Mouse (Mus musculus): ENCODE measurements around the gene Yif1a. TPM values are rescaled to one million over a fixed set of nuclear protein-coding genes. Genes with fewer than 3 reads are reported as not detected.

Yif1a gene
- total RNA-seq, 1 experiment, result 84.4 TPM

DNA sequence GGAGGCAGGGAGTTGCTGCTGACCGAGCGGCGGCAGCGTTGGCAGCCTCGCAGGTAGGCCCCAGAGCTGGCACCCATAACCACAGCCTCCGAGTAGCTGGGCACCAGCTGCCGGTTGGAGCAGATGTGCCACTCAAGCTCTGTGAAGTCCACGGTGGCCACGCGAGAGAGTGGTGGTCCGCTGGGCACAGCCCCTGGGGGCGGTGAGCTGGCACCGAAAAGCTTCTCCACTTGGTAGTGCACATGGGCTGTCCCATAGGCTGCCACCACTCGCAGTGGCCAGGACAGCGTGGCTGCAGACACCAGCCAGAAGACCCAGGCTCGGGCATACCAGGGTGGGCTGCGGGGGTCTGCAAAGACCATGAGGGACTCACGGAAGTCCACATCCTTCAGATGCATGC is 6.3 kb upstream of the Yif1a start:
- peak overlapping the region; percentile 38 to 49 for H3K4me3 ChIP-seq (ENCODE audit: insufficient read depth in 1 of 2, low read depth in 1 of 2, low read length in 2 of 2, poor library complexity in 1 of 2, severe bottlenecking in 1 of 2)
- H3K36me3 ChIP-seq (ENCODE audit: control insufficient read depth, insufficient read depth, low read length, poor library complexity, severe bottlenecking), result no peaks in the 10 kb centered on the region
- no peak for DNase-seq (ENCODE audit: low read depth, low spot score)
- no peak overlapping the region for H3K9ac ChIP-seq (ENCODE audit: insufficient read depth, low read depth, low read length, poor library complexity, severe bottlenecking)
- H3K4me1 ChIP-seq (ENCODE audit: control insufficient read depth in 2 of 2, insufficient read depth in 2 of 2, low read length in 2 of 2, poor library complexity in 1 of 2), result peaks cover 0 to 11% of the 10 kb centered on the region in 2 experiments; a peak in 2 of 4 replicates
- H3K27ac ChIP-seq (ENCODE audit: insufficient read depth, low read depth, low read length, poor library complexity, severe bottlenecking), result no peak overlapping the region
- no peak for TF ChIP-seq MAFK (IDR thresholded peaks at IDR 0.05; ENCODE audit: insufficient read depth, low read depth, low read length)
- no peak for TF ChIP-seq HCFC1 (IDR thresholded peaks at IDR 0.05; ENCODE audit: borderline replicate concordance, insufficient read depth, low read length)
- no peak for TF ChIP-seq ZNF384 (IDR thresholded peaks at IDR 0.05; ENCODE audit: low read depth, low read length)
- TF ChIP-seq ZC3H11A (IDR thresholded peaks at IDR 0.05; ENCODE audit: borderline replicate concordance, low read depth, low read length), result no peak
- TF ChIP-seq CHD2 (IDR thresholded peaks at IDR 0.05; ENCODE audit: low read depth, low read length), result no peak
- in situ Hi-C loops (cut with MboI; ENCODE audit: low sequenced_read_pairs in 2 of 2, unreplicated experiment in 2 of 2), result no loop called here
- H3K9me3 ChIP-seq (ENCODE audit: control insufficient read depth, insufficient read depth, low read depth, low read length), result no peaks in the 10 kb centered on the region

GRCm38 (mm10) chr19:5082596-5082995 is 5.7 kb upstream of the Yif1a start:
- TF ChIP-seq CHD2 (IDR thresholded peaks at IDR 0.05; ENCODE audit: low read depth, low read length), result no peak

DNA sequence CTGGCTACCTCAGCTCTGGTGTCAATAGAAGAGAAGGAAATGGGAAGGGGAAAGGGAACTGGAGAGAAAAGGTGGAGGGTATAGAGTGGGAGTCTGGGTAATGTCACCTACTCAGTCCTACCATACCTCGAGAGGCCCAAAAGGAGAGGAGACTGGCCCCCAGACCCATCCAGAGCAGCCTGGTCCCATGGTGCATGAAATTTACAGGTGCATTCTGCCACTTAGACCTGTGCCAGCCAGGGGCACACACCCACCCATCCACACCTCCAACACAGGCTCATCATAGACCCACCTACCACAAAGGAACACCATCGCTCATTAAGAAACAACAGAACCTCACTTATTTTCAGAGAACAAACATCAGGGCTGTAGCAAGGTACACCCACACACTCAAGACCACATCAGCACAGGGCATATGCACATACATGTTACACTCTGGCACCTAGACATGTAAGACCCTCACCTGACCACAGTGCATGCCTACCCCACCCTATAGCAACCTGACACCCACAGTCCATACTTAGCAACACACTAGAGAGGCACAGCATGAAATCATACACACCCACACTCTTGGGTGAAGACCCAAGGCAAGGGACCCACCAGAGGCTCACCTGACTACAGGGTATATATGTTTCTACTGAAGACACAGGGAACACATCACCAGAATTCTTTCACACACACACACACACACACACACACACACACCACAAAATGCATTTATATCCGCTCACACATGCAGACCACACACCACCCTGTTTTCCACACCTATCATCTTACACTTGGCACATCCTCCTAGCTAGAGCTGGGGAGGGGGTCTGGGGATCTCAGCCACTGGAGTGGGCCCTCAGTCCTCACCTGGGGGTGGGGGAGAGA is 4.1 kb upstream of the Yif1a start:
- Histone ChIP-seq H3K27ac (ENCODE audit: insufficient read depth, low read depth, low read length, poor library complexity, severe bottlenecking) (no peak overlapping the region), H3K4me1 (ENCODE audit: control insufficient read depth in 2 of 2, insufficient read depth in 2 of 2, low read length in 2 of 2, poor library complexity in 1 of 2) (peaks cover 2 to 18% of the 10 kb centered on the region in 2 experiments; a peak in 3 of 4 replicates), H3K36me3 (ENCODE audit: control insufficient read depth, insufficient read depth, low read length, poor library complexity, severe bottlenecking) (no peaks in the 10 kb centered on the region), H3K9ac (ENCODE audit: insufficient read depth, low read depth, low read length, poor library complexity, severe bottlenecking) (no peak overlapping the region), H3K4me3 (ENCODE audit: insufficient read depth in 1 of 2, low read depth in 1 of 2, low read length in 2 of 2, poor library complexity in 1 of 2, severe bottlenecking in 1 of 2) (peak overlapping the region; percentile 76 to 85; a peak in 2 of 4 replicates), H3K9me3 (ENCODE audit: control insufficient read depth, insufficient read depth, low read depth, low read length) (no peaks in the 10 kb centered on the region)
- no peak for DNase-seq (ENCODE audit: low read depth, low spot score)
- TF ChIP-seq ZNF384 (IDR thresholded peaks at IDR 0.05; ENCODE audit: low read depth, low read length) (no peak), CHD2 (IDR thresholded peaks at IDR 0.05; ENCODE audit: low read depth, low read length) (no peak), HCFC1 (IDR thresholded peaks at IDR 0.05; ENCODE audit: borderline replicate concordance, insufficient read depth, low read length) (no peak), ZC3H11A (IDR thresholded peaks at IDR 0.05; ENCODE audit: borderline replicate concordance, low read depth, low read length) (no peak), MAFK (IDR thresholded peaks at IDR 0.05; ENCODE audit: insufficient read depth, low read depth, low read length) (no peak)
- in situ Hi-C loops (cut with MboI; ENCODE audit: low sequenced_read_pairs in 2 of 2, unreplicated experiment in 2 of 2), result no loop called here

More at GRCm38 (mm10) chr19:5082596-5082995, 5.7 kb upstream of the Yif1a start:
- H3K36me3 ChIP-seq (ENCODE audit: control insufficient read depth, insufficient read depth, low read length, poor library complexity, severe bottlenecking), result no peaks in the 10 kb centered on the region
- DNase-seq (ENCODE audit: low read depth, low spot score), result no peak
- no peaks in the 10 kb centered on the region for H3K9me3 ChIP-seq (ENCODE audit: control insufficient read depth, insufficient read depth, low read depth, low read length)
- no peak overlapping the region for H3K9ac ChIP-seq (ENCODE audit: insufficient read depth, low read depth, low read length, poor library complexity, severe bottlenecking)
- no peak overlapping the region for H3K27ac ChIP-seq (ENCODE audit: insufficient read depth, low read depth, low read length, poor library complexity, severe bottlenecking)
- H3K4me3 ChIP-seq (ENCODE audit: insufficient read depth in 1 of 2, low read depth in 1 of 2, low read length in 2 of 2, poor library complexity in 1 of 2, severe bottlenecking in 1 of 2), result peak overlapping the region; percentile 38 to 49; a peak in 3 of 4 replicates
- peaks cover 0 to 15% of the 10 kb centered on the region in 2 experiments; a peak in 2 of 4 replicates for H3K4me1 ChIP-seq (ENCODE audit: control insufficient read depth in 2 of 2, insufficient read depth in 2 of 2, low read length in 2 of 2, poor library complexity in 1 of 2)
- in situ Hi-C loops (cut with MboI; ENCODE audit: low sequenced_read_pairs in 2 of 2, unreplicated experiment in 2 of 2), result no loop called here

DNA sequence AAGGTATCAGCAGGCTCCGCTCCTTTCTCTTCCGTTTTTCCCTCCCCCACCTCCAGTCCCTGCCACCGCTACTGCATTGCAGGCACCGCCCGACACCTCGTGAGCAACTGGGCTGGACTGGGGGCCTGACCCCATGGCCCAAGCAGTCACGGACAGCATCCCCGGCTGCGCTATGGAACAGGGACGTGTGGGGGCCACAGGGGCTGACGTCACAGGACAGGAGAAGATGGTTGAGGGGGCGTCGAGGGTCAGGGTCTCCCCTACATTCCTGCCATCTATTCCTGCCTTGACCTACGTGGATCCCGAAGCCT is 3.5 kb upstream of the Yif1a start:
- Histone ChIP-seq H3K36me3 (ENCODE audit: control insufficient read depth, insufficient read depth, low read length, poor library complexity, severe bottlenecking) (peaks cover 2% of the 10 kb centered on the region; the same call in 1 of the 2 replicates), H3K9me3 (ENCODE audit: control insufficient read depth, insufficient read depth, low read depth, low read length) (no peaks in the 10 kb centered on the region), H3K9ac (ENCODE audit: insufficient read depth, low read depth, low read length, poor library complexity, severe bottlenecking) (peak overlapping the region; percentile 74; the same call in 1 of the 2 replicates), H3K27ac (ENCODE audit: insufficient read depth, low read depth, low read length, poor library complexity, severe bottlenecking) (no peak overlapping the region), H3K4me1 (ENCODE audit: control insufficient read depth in 2 of 2, insufficient read depth in 2 of 2, low read length in 2 of 2, poor library complexity in 1 of 2) (peaks cover 2 to 20% of the 10 kb centered on the region in 2 experiments; a peak in 3 of 4 replicates), H3K4me3 (ENCODE audit: insufficient read depth in 1 of 2, low read depth in 1 of 2, low read length in 2 of 2, poor library complexity in 1 of 2, severe bottlenecking in 1 of 2) (peak overlapping the region; percentile 76 to 85)
- DNase-seq (ENCODE audit: low read depth, low spot score), result no peak
- TF ChIP-seq CHD2 (IDR thresholded peaks at IDR 0.05; ENCODE audit: low read depth, low read length) (no peak), ZC3H11A (IDR thresholded peaks at IDR 0.05; ENCODE audit: borderline replicate concordance, low read depth, low read length) (no peak), ZNF384 (IDR thresholded peaks at IDR 0.05; ENCODE audit: low read depth, low read length) (no peak), HCFC1 (IDR thresholded peaks at IDR 0.05; ENCODE audit: borderline replicate concordance, insufficient read depth, low read length) (no peak), MAFK (IDR thresholded peaks at IDR 0.05; ENCODE audit: insufficient read depth, low read depth, low read length) (no peak)
- in situ Hi-C loops (cut with MboI; ENCODE audit: low sequenced_read_pairs in 2 of 2, unreplicated experiment in 2 of 2), result no loop called here

All from ES-E14 (cell line).